Mouse (Mus musculus) cerebellum, adult 9-11 months (tissue): ENCODE results near the gene Ttyh3.

ENCODE experiments used
- DNase-seq: peaks from one replicate; pipeline ENCODE4 v3.0.0; 2022

Ttyh3 gene

GRCm38 (mm10) chr5:140651231-140651630 lies 2.4 kb upstream of the Ttyh3 start:
- DNase-seq = no peak

DNA sequence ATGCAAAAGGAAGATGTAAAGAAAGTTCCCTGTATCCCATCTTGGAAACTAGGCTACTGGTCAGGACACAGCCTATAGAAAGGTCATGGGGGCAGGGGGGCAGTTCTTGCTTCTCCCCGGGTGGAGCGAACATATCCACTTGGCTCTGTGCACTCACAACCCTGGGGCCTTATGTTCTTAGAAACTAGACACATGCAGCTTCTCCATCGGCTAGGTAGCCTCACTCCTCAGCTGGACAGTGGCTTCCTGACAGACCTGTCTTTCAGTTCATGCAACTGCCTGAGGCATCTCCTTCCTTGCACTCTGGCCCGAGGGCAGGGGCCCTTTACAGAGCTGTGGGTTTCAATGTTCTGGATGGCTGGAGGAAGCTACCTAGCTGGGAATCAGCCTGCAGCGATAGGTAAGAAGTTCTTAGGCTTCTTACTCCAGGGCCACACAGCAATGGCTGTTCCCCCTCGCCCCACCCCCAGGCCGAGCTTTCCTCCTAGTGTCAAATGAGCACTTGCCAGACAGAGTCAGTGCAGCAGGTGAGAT lies 1.1 kb upstream of the Ttyh3 start:
- DNase-seq = peak; percentile 48

DNA sequence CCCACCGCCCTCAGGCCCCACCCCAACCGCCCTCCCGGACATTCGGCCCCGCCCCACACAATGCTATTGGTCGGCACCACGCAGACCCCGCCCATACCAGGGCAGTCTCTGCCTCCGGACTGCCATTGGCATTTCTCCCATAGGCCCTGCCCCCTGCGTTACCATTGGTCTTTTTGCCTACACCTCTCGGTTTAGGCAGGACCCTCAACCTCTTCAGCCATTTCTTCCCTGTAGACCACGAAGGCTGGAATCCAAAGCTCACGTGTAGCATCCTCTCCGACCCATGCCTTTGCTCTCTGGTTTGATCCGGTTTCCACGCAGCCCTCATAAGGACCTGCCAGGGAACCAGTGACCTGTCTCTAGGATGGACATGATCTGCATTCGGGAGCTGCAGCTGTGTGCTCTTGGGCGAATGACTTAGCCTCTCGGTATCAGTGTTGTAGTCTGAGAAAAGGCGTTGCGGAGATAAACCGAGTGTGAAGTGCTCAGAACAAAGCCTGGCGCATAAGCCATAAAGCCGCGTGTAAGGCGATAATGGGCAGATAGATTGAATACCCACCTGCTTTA lies 353 bp upstream of the Ttyh3 start:
- peak; percentile 98 for DNase-seq

GRCm38 (mm10) chr5:140647821-140648518 lies 861 bp downstream of the Ttyh3 start:
- DNase-seq = peak; percentile 77

- DNase-seq = peak; percentile 43
Observed at GRCm38 (mm10) chr5:140647031-140647760, 1.6 kb downstream of the Ttyh3 start.

DNA sequence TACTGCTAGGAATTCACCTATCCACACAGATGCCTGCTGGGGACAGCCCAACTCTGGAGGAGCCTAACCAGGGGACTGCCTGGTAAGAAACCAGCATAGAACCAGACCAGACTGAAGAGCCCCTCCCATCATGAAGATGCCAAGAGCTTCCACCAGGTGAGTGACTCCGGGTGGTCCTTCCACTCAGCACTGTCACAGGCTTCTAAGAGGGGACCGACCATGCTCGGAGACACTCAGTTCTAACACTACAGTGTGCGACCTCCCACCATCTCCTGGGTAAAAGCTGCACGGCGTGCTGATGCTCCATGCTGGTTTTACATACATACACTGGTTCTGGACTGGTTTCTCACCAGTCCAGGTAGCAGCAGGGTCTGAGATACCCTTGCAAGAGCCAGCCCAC lies 2.7 kb downstream of the Ttyh3 start:
- peak; percentile 40 for DNase-seq

- DNase-seq = no peak
Observed at GRCm38 (mm10) chr5:140645454-140645853, 3.4 kb downstream of the Ttyh3 start.

DNA sequence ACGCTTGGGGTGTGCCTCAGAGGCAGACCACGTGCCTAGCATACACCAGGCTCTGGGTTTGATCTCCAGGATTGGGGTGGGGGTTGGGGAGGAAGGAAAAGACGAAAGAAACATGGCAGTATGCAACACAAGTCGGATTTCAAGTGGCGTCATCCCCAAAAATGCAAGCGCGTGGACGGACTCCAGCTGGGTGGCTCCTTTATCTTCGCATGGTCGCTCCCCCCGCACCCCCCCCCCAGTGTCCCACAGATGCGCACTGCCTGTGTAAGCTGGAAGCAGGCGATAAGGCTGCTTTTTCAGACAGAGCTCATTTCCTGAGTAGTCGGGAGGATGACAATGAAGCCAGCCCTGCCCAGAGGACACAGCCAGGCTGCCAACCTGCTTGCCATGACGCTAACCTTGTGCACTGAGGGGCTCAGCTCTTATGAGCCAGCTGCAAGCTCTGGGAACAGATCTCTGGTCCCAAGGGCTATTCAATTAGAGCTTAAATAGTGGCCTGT lies 4.1 kb downstream of the Ttyh3 start:
- DNase-seq = no peak

- no peak for DNase-seq
Observed at GRCm38 (mm10) chr5:140644263-140644662, 4.6 kb downstream of the Ttyh3 start.

GRCm38 (mm10) chr5:140642076-140642475 lies 6.8 kb downstream of the Ttyh3 start:
- DNase-seq = no peak

GRCm38 (mm10) chr5:140641254-140641928 lies 7.4 kb downstream of the Ttyh3 start:
- no peak for DNase-seq

GRCm38 (mm10) chr5:140640812-140641211 lies 8.0 kb downstream of the Ttyh3 start:
- no peak for DNase-seq

- peak; percentile 46 for DNase-seq
Observed at GRCm38 (mm10) chr5:140639871-140640270, 9.0 kb downstream of the Ttyh3 start.

DNA sequence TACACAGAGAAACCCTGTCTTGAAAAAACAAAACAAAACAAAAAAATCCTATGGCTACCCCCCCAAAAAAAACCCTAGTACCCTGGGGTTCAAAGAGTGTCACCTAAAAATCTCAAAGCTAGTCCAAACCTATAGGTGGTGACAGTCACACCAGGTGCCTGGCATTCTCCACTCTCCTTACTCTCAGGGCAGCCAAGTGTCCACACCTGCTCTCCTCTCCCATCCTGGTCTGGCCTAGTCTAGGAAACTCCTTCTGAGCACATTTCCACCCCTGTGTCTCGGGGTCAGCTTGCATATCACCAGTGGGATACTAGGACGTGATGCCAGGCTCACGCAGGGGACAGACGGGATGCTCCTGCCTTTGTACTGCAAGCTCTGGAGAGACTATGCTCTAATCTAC lies 9.5 kb downstream of the Ttyh3 start:
- no peak for DNase-seq

DNA sequence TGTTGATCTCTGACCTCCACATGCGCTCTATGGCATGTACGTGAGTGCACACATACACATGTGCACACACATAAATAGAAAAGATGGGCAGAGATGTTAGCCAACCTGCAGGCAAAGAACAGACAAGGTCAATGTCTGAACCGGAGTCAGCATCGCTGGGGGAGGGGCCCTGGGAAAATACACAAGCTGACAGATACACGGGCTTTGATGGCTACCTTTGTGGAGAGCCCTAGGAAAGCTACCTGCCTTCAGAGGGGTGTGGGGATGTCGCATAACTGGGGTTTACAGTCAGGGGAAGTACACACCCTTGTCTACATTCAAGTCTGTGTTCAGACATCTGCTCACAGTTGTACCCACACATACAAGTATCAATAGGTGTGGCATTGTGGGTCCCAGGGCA lies 10.3 kb downstream of the Ttyh3 start:
- DNase-seq = no peak

GRCm38 (mm10) chr5:140637989-140638388 lies 10.8 kb downstream of the Ttyh3 start:
- no peak for DNase-seq

GRCm38 (mm10) chr5:140637058-140637410 lies 11.8 kb downstream of the Ttyh3 start:
- peak; percentile 40 for DNase-seq

DNA sequence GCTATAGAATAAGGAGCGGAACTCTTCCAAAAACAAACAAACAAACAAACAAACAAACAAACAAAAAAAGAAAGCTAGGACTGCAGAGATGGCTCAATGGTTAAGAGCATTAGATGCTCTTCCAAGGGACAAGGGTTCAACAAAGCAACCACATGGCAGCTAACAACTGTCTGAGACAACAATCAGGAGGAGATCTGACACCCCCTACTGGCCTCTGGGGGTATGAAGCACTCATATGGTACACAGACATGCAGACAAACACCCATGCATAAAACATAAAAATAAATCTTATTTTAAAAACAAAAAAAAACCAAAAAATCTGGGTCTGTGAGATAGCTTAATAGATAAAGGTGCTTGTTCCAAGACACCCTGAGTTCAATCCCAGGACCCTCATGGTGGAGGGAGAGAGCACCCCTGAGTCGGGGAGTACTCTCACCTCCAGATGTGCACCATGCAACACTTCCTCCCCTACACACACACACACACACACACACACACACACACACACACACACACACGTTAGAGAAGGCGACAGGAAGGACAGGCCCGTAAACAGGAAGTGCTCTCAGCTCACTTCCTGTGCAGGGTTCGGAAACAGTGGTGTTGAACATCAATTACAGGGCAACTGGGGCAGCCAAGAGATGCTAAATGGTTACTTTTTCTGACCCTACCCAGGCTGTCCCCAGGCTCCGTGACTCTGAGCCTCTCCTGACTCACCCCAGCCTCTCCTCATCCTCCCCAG lies 12.3 kb downstream of the Ttyh3 start:
- DNase-seq = no peak

DNA sequence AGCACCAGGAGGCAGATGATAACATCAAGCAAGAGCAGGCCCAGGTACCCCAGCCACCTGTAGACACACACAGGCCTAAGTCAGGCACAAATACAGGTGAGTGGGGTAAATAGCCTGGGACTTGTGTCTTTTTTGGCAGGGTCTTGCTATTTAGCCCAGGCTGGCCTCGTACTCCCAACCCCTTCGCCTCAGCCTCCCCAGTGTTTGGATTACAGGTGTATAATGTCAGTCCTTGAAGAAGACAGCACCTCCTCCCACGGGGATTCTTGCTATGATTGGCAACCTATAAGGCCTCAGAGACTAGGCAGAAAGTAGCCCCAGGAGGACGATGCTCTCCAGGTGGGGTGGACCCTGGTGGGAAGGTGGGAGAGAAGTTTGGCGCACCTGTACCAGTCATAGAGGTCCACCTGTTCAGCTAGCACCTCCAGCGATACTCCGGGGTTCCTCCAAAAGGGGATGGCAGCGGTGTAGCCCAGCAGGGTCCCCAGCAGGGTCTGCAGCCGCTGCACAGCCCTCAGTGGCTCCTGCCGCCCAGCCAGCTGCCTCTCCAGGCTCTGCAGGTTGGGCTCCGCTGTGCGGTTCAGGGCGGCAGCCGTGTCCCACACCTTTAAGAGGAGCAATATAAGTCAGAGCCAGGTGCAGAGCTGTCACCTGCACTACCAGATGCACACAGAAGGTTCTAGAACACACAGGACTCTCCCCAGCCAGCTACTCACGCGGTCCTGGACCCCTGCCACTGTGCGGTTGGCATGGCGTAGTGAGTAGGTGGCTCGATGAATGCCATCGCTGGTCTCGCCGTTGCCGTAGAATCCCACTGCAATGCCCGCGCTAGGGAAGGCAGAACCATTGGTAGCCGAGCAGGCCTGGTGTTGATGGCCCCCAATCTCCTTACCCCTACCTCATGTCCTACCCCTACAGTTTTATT lies 13.8 kb downstream of the Ttyh3 start:
- no peak for DNase-seq

DNA sequence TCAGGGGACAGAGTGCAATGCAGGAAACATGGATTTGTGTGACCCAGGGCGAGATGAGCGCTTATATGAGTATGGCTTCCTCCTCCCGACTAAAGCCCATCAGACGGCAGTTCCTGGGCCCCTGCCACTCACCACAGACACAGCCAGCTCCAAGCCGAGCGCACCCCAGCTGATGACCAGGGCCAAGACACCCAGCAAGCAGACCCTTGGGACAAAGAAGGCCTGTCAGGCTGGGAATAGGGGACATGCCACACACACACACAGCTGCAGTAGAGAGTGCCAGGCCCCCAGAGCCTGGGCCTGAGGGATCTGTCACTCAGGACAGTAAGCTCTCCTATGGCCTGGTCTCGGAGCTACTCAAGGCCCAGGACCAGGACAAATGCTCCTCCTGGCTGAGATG lies 15.4 kb downstream of the Ttyh3 start:
- peak; percentile 30 for DNase-seq

DNA sequence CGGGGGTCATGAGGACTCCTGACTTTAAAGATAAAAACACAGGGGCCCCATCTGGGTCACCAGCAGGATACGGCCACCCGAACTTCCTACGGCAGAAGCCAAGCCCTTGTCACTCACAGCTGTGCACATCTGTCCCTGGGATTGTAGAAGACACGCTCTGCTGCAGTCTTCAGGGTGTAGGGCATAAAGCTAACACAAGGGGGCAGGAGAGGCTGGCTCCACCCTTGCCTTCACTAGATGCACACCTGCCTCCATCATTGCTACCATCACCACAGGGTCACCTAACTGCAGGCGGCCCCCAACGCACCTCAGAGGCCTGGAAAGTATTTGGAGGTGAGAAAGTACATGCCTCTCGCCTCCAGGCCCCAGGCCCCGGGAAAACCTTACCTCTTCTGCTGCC lies 19.8 kb downstream of the Ttyh3 start:
- DNase-seq = no peak
